Mouse (Mus musculus) gastrocnemius, postnatal 10 days (tissue): Measurements from ENCODE around the gene Gm20388. TPM values are rescaled to one million over a fixed set of nuclear protein-coding genes. Genes with fewer than 3 reads are reported as not detected.

Experiments used
- DNase-seq: peaks from one replicate; pipeline ENCODE4 v3.0.0; 2021; ENCODE audit warnings: mixed read lengths
- total RNA-seq, 2 experiments: library from RNA; stranded (reverse); gene quantifications; 2 replicates each; pipeline ENCODE4 v1.2.3; 2021

Gene Gm20388
- total RNA-seq, 2 experiments from 2014 or later = 2.9 to 6.0 TPM

GRCm38 (mm10) chr8:120492193-120492880 lies 581.7 kb downstream of the Gm20388 start:
- no peak for DNase-seq

GRCm38 (mm10) chr8:120492881-120493220 lies 582.2 kb downstream of the Gm20388 start:
- no peak for DNase-seq

GRCm38 (mm10) chr8:120493508-120494464 lies 583.1 kb downstream of the Gm20388 start:
- DNase-seq = no peak

- DNase-seq = peak; percentile 87
Observed at GRCm38 (mm10) chr8:120494903-120495302, 584.3 kb downstream of the Gm20388 start.

- DNase-seq = no peak
Observed at GRCm38 (mm10) chr8:120495461-120495860, 584.8 kb downstream of the Gm20388 start.

GRCm38 (mm10) chr8:120496478-120496877 lies 585.8 kb downstream of the Gm20388 start:
- no peak for DNase-seq

GRCm38 (mm10) chr8:120497503-120497946 lies 586.9 kb downstream of the Gm20388 start:
- no peak for DNase-seq

- DNase-seq = no peak
Observed at GRCm38 (mm10) chr8:120498349-120498831, 587.7 kb downstream of the Gm20388 start.

- peak; percentile 67 for DNase-seq
Observed at GRCm38 (mm10) chr8:120498926-120499605, 588.4 kb downstream of the Gm20388 start.

GRCm38 (mm10) chr8:120500701-120501261 lies 590.1 kb downstream of the Gm20388 start:
- DNase-seq = no peak

- no peak for DNase-seq
Observed at GRCm38 (mm10) chr8:120501426-120501825, 590.8 kb downstream of the Gm20388 start.

- no peak for DNase-seq
Observed at GRCm38 (mm10) chr8:120502428-120502827, 591.8 kb downstream of the Gm20388 start.

- peak; percentile 53 for DNase-seq
Observed at GRCm38 (mm10) chr8:120504251-120505081, 593.8 kb downstream of the Gm20388 start.

GRCm38 (mm10) chr8:120505082-120505511 lies 594.5 kb downstream of the Gm20388 start:
- no peak for DNase-seq

- DNase-seq = no peak
Observed at GRCm38 (mm10) chr8:120505619-120506310, 595.1 kb downstream of the Gm20388 start.

- no peak for DNase-seq
Observed at GRCm38 (mm10) chr8:120506562-120506961, 595.9 kb downstream of the Gm20388 start.

- DNase-seq = no peak
Observed at GRCm38 (mm10) chr8:120507290-120507689, 596.6 kb downstream of the Gm20388 start.

- DNase-seq = no peak
Observed at GRCm38 (mm10) chr8:120509136-120510034, 598.7 kb downstream of the Gm20388 start.

- DNase-seq = no peak
Observed at GRCm38 (mm10) chr8:120510035-120510416, 599.4 kb downstream of the Gm20388 start.
